Mouse (Mus musculus) cerebral cortex, adult 2 months (tissue): ENCODE measurements around the gene Smarcad1.

ENCODE experiments used
- WGBS: fragments of 180-500 bp; shearing (Covaris S2); methylation state at CpG from one replicate; pipeline ENCODE4 v1.1.7; 2018; 5-methylcytosine and 5-hydroxymethylcytosine counted together

Smarcad1 gene

GRCm38 (mm10) chr6:65079139-65079538 lies 36.8 kb downstream of the Smarcad1 start:
- WGBS = 75% methylated on average over 1 of the region's 1 CpGs

- WGBS = 65% methylated on average over 2 of the region's 2 CpGs
Measured at GRCm38 (mm10) chr6:65114902-65115301, 72.5 kb downstream of the Smarcad1 start.

- WGBS = 77% methylated on average over 1 of the region's 1 CpGs
Measured at GRCm38 (mm10) chr6:65117540-65117939, 75.2 kb downstream of the Smarcad1 start.

- 11% methylated on average over 2 of the region's 2 CpGs for WGBS
Measured at GRCm38 (mm10) chr6:65126074-65126726, 83.8 kb downstream of the Smarcad1 start.

GRCm38 (mm10) chr6:65132376-65132775 lies 90.0 kb downstream of the Smarcad1 start:
- 37% methylated on average over 6 of the region's 6 CpGs for WGBS

GRCm38 (mm10) chr6:65137802-65138201 lies 95.4 kb downstream of the Smarcad1 start:
- WGBS = 64% methylated on average over 2 of the region's 2 CpGs

- 81% methylated on average over 1 of the region's 1 CpGs for WGBS
Measured at GRCm38 (mm10) chr6:65138243-65138642, 95.9 kb downstream of the Smarcad1 start.

- 50% methylated on average over 5 of the region's 5 CpGs for WGBS
Measured at GRCm38 (mm10) chr6:65140082-65140749, 97.8 kb downstream of the Smarcad1 start.

- 72% methylated on average over 6 of the region's 6 CpGs for WGBS
Measured at GRCm38 (mm10) chr6:65140750-65141243, 98.4 kb downstream of the Smarcad1 start.

GRCm38 (mm10) chr6:65142316-65142715 lies 99.9 kb downstream of the Smarcad1 start:
- WGBS = 100% methylated on average over 1 of the region's 1 CpGs

GRCm38 (mm10) chr6:65144621-65145205 lies 102.3 kb downstream of the Smarcad1 start, which contains the start of gene Hpgds:
TSS of gene Hpgds (minus strand) at chr6:65144908.
- 30% methylated on average over 16 of the region's 16 CpGs for whole genome bisulfite sequencing

GRCm38 (mm10) chr6:65146363-65146762 lies 104.0 kb downstream of the Smarcad1 start:
- WGBS = 91% methylated on average over 4 of the region's 4 CpGs

GRCm38 (mm10) chr6:65150703-65151102 lies 108.3 kb downstream of the Smarcad1 start:
- 27% methylated on average over 22 of the region's 22 CpGs for WGBS

GRCm38 (mm10) chr6:65153570-65153969 lies 111.2 kb downstream of the Smarcad1 start:
- WGBS = 42% methylated on average over 3 of the region's 3 CpGs

GRCm38 (mm10) chr6:65157042-65157441 lies 114.7 kb downstream of the Smarcad1 start:
- 95% methylated on average over 4 of the region's 4 CpGs for WGBS

- 56% methylated on average over 4 of the region's 4 CpGs for WGBS
Measured at GRCm38 (mm10) chr6:65159381-65159942, 117.1 kb downstream of the Smarcad1 start.

GRCm38 (mm10) chr6:65164137-65164536 lies 121.8 kb downstream of the Smarcad1 start:
- 22% methylated on average over 6 of the region's 6 CpGs for WGBS

GRCm38 (mm10) chr6:65164977-65165376 lies 122.6 kb downstream of the Smarcad1 start:
- 48% methylated on average over 5 of the region's 5 CpGs for WGBS
